Mouse (Mus musculus) megakaryocyte, adult 5-6 weeks (primary cell): Measurements from ENCODE around the gene Stoml3. TPM values are rescaled to one million over a fixed set of nuclear protein-coding genes. Genes with fewer than 3 reads are reported as not detected.

ENCODE experiments used
- ATAC-seq: 2 replicates; pipeline ENCODE4 v1.8.0; 2016; ENCODE audit warnings: mild to moderate bottlenecking, inconsistent platforms; ENCODE audit not compliant: poor library complexity, severe bottlenecking
- total RNA-seq, 2 experiments: library from RNA; stranded (forward) in 1 of 2; stranded (reverse) in 1 of 2; fragments of 153-499, 151-499 nt in 1 of 2; fragments of 221-1000, 200-1000 nt in 1 of 2; gene quantifications; 2 replicates each; pipeline versions ENCODE4 v1.2.3 to v1.2.4; 2015 to 2017

Gene Stoml3
- total RNA-seq, 2 experiments from 2014 or later, result not detected

GRCm38 (mm10) chr3:53477468-53477867 lies 11.0 kb upstream of the Stoml3 start:
- no peak for ATAC-seq

GRCm38 (mm10) chr3:53478419-53479046 lies 9.9 kb upstream of the Stoml3 start:
- ATAC-seq, result no peak

GRCm38 (mm10) chr3:53483414-53484059 lies 4.9 kb upstream of the Stoml3 start:
- peak; percentile 92 for ATAC-seq

GRCm38 (mm10) chr3:53486561-53486960 lies 1.9 kb upstream of the Stoml3 start:
- no peak for ATAC-seq

- no peak for ATAC-seq
These were observed 1.4 kb upstream of the Stoml3 start for GRCm38 (mm10) chr3:53486996-53487576.

GRCm38 (mm10) chr3:53498351-53498905 lies 10.0 kb downstream of the Stoml3 start:
- ATAC-seq, result no peak

GRCm38 (mm10) chr3:53502428-53502827 lies 14.0 kb downstream of the Stoml3 start:
- ATAC-seq, result no peak

GRCm38 (mm10) chr3:53513096-53513495 lies 24.6 kb downstream of the Stoml3 start:
- ATAC-seq, result no peak

GRCm38 (mm10) chr3:53514221-53515065 lies 26.0 kb downstream of the Stoml3 start:
- no peak for ATAC-seq

- no peak for ATAC-seq
These were observed 34.3 kb downstream of the Stoml3 start for GRCm38 (mm10) chr3:53522794-53523193.

- no peak for ATAC-seq
These were observed 37.3 kb downstream of the Stoml3 start for GRCm38 (mm10) chr3:53525737-53526136.

- no peak for ATAC-seq
These were observed 41.9 kb downstream of the Stoml3 start for GRCm38 (mm10) chr3:53530305-53530704.

GRCm38 (mm10) chr3:53532091-53532490 lies 43.6 kb downstream of the Stoml3 start:
- no peak for ATAC-seq

- ATAC-seq, result no peak
These were observed 64.2 kb downstream of the Stoml3 start for GRCm38 (mm10) chr3:53552691-53553090.

- ATAC-seq, result no peak
These were observed 66.8 kb downstream of the Stoml3 start for GRCm38 (mm10) chr3:53555031-53555952.

GRCm38 (mm10) chr3:53557388-53558214 lies 69.1 kb downstream of the Stoml3 start:
- ATAC-seq, result no peak
